In the genomic region with DNA sequence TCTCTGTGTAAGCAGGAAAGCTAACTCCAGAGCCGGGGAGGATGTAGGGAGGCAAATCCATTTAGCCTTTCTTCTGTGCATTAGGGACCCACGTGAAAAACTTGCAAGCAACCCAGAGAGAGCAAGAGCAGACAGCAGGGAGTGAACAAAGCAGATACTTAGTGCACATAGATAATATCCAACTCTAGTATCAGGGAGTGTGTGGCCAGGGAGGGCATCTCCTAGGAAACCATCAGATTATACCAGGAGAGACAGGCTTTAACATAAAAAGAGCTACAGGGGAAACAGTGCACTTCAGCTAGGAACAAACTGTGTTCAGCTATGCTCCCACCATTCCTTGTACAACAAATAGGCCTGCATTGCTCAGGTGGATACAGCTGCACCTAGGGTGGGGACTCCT, we compare ENCODE assay signal across 15 mouse cellular contexts.
DNase-seq lines count a peak whose midpoint lies in the region; ATAC-seq and TF ChIP-seq lines count a peak whose summit lies in the region.
"Had no signal": no experiment of that assay in that cellular context is flagged by ENCODE, and none has a peak within 500 bp of the region (broad histone marks: within the 10 kb centered on the region; RNA-seq: fewer than 3 reads in every experiment).

No protein-coding gene starts in this region.

- H3K4me2 ChIP-seq in forebrain, postnatal 0 days (ENCODE audit: low read depth), result no peak overlapping the region
- no peak overlapping the region for H3K4me2 ChIP-seq in midbrain, embryonic 11.5 days
- no peak overlapping the region for H3K4me2 ChIP-seq in midbrain, embryonic 15.5 days
- H3K4me2 ChIP-seq: heart, embryonic 12.5 days had no signal

- H3K36me3 ChIP-seq in forebrain, postnatal 0 days (ENCODE audit: insufficient read depth), result no peaks in the 10 kb centered on the region
- H3K36me3 ChIP-seq in forebrain, embryonic 10.5 days (replicated peaks), result no peaks in the 10 kb centered on the region
- H3K36me3 ChIP-seq in midbrain, embryonic 10.5 days, result no peaks in the 10 kb centered on the region
- H3K36me3 ChIP-seq in midbrain, embryonic 11.5 days (ENCODE audit: control insufficient read depth, insufficient read depth, low read length), result no peaks in the 10 kb centered on the region
- H3K36me3 ChIP-seq in midbrain, embryonic 15.5 days (replicated peaks), result no peaks in the 10 kb centered on the region
- H3K36me3 ChIP-seq: embryonic facial prominence, embryonic 10.5 days; heart, embryonic 12.5 days had no signal

- H3K27ac ChIP-seq in forebrain, postnatal 0 days (ENCODE audit: low read depth, low read length), result no peak overlapping the region
- no peak overlapping the region for H3K27ac ChIP-seq in forebrain, embryonic 10.5 days
- H3K27ac ChIP-seq in midbrain, embryonic 10.5 days (replicated peaks), result peak overlapping the region; percentile 55
- H3K27ac ChIP-seq in midbrain, embryonic 11.5 days (ENCODE audit: low read depth, low read length), result no peak overlapping the region
- 0 out of 2 replicates have a peak overlapping the region, but pooled peaks have one; percentile 19 for H3K27ac ChIP-seq in midbrain, embryonic 15.5 days
- H3K27ac ChIP-seq: embryonic facial prominence, embryonic 10.5 days had no signal

- DNase-seq in forebrain, postnatal 0 days, result no peak
- DNase-seq in forebrain, embryonic 10.5 days (ENCODE audit: extremely low spot score, low spot score), result no peak
- no peak for DNase-seq in midbrain, embryonic 10.5 days (ENCODE audit: low spot score)
- DNase-seq in midbrain, embryonic 11.5 days (ENCODE audit: low spot score, missing footprints), result no peak
- peak; percentile 54 for DNase-seq in brain, embryonic 14.5 days (ENCODE audit: low read depth)
- no peak for DNase-seq in urinary bladder, postnatal 10 days (ENCODE audit: low spot score)
- DNase-seq: adrenal gland, adult 2 months; adrenal gland, postnatal 25 days; cerebellum, adult 2 months; cerebellum, postnatal 10 days; gastrocnemius, postnatal 25 days had no signal

- no peak overlapping the region for H3K4me3 ChIP-seq in forebrain, postnatal 0 days (ENCODE audit: low read depth, low read length)
- no peak overlapping the region for H3K4me3 ChIP-seq in forebrain, embryonic 10.5 days
- H3K4me3 ChIP-seq in midbrain, embryonic 10.5 days, result no peak overlapping the region
- H3K4me3 ChIP-seq in midbrain, embryonic 11.5 days (ENCODE audit: low read depth, low read length), result no peak overlapping the region
- H3K4me3 ChIP-seq in midbrain, embryonic 15.5 days, result no peak overlapping the region
- H3K4me3 ChIP-seq: embryonic facial prominence, embryonic 10.5 days; heart, embryonic 12.5 days had no signal

- no peak overlapping the region for H3K9ac ChIP-seq in forebrain, postnatal 0 days
- H3K9ac ChIP-seq in midbrain, embryonic 11.5 days (ENCODE audit: low read length), result no peak overlapping the region
- H3K9ac ChIP-seq in midbrain, embryonic 15.5 days, result no peak overlapping the region
- H3K9ac ChIP-seq: heart, embryonic 12.5 days had no signal

- no peak for TF ChIP-seq POLR2A in brain, embryonic 14.5 days (IDR thresholded peaks at IDR 0.05; ENCODE audit: borderline replicate concordance, extremely low read depth, insufficient read depth, insufficient read length, poor library complexity, severe bottlenecking)

- H3K9me3 ChIP-seq in forebrain, postnatal 0 days (ENCODE audit: low read length), result no peaks in the 10 kb centered on the region
- no peaks in the 10 kb centered on the region for H3K9me3 ChIP-seq in forebrain, embryonic 10.5 days
- H3K9me3 ChIP-seq in midbrain, embryonic 10.5 days (replicated peaks), result no peaks in the 10 kb centered on the region
- no peaks in the 10 kb centered on the region for H3K9me3 ChIP-seq in midbrain, embryonic 11.5 days (ENCODE audit: control insufficient read depth, low read length)
- no peaks in the 10 kb centered on the region for H3K9me3 ChIP-seq in midbrain, embryonic 15.5 days
- H3K9me3 ChIP-seq: embryonic facial prominence, embryonic 10.5 days; heart, embryonic 12.5 days had no signal

- no peaks in the 10 kb centered on the region for H3K4me1 ChIP-seq in forebrain, postnatal 0 days (ENCODE audit: insufficient read depth)
- peaks cover 17% of the 10 kb centered on the region for H3K4me1 ChIP-seq in forebrain, embryonic 10.5 days
- peaks cover 42% of the 10 kb centered on the region for H3K4me1 ChIP-seq in midbrain, embryonic 10.5 days
- peaks cover 16% of the 10 kb centered on the region; the same call in 1 of the 2 replicates for H3K4me1 ChIP-seq in midbrain, embryonic 11.5 days (ENCODE audit: control insufficient read depth, insufficient read depth, low read length)
- H3K4me1 ChIP-seq in midbrain, embryonic 15.5 days, result peaks cover 33% of the 10 kb centered on the region

- no peak for TF ChIP-seq CTCF in forebrain, postnatal 0 days (IDR thresholded peaks at IDR 0.05; ENCODE audit: low read depth)
- TF ChIP-seq CTCF in brain, embryonic 14.5 days (IDR thresholded peaks at IDR 0.05; ENCODE audit: borderline replicate concordance, extremely low read depth, insufficient read depth, insufficient read length), result no peak

- peak; percentile 32; the same call in 1 of the 2 replicates for ATAC-seq in forebrain, postnatal 0 days
- ATAC-seq in midbrain, embryonic 11.5 days (ENCODE audit: low FRiP score), result no peak
- peak; percentile 69; the same call in 1 of the 2 replicates for ATAC-seq in midbrain, embryonic 15.5 days (replicated peaks)
- ATAC-seq: intestine, postnatal 0 days had no signal

- 35% methylated on average over 2 of the region's 2 CpGs for WGBS in forebrain, postnatal 0 days
- WGBS in forebrain, embryonic 10.5 days, result 57% methylated on average over 2 of the region's 2 CpGs
- WGBS in midbrain, embryonic 10.5 days, result 28% methylated on average over 2 of the region's 2 CpGs
- 12% methylated on average over 2 of the region's 2 CpGs for WGBS in midbrain, embryonic 11.5 days
- WGBS in midbrain, embryonic 15.5 days, result 16% methylated on average over 2 of the region's 2 CpGs

- H3K27me3 ChIP-seq in forebrain, postnatal 0 days (ENCODE audit: insufficient read depth, low read length), result no peaks in the 10 kb centered on the region
- H3K27me3 ChIP-seq in forebrain, embryonic 10.5 days (ENCODE audit: poor library complexity, severe bottlenecking), result no peaks in the 10 kb centered on the region
- H3K27me3 ChIP-seq in midbrain, embryonic 10.5 days (ENCODE audit: low read depth, poor library complexity, severe bottlenecking), result no peaks in the 10 kb centered on the region
- no peaks in the 10 kb centered on the region for H3K27me3 ChIP-seq in midbrain, embryonic 11.5 days (ENCODE audit: control insufficient read depth, insufficient read depth, low read length)
- no peaks in the 10 kb centered on the region for H3K27me3 ChIP-seq in midbrain, embryonic 15.5 days (replicated peaks)
- H3K27me3 ChIP-seq: heart, embryonic 12.5 days had no signal

Comparison
In these comparisons a context has a peak if more than half of its experiments do, and no peak if none do; other contexts are left out.
1. H3K27ac ChIP-seq: peak in midbrain, embryonic 10.5 days (single experiment) and midbrain, embryonic 15.5 days (single experiment); none in forebrain, postnatal 0 days (single experiment), forebrain, embryonic 10.5 days (single experiment) and midbrain, embryonic 11.5 days (single experiment).